Mouse (Mus musculus) hematopoietic multipotent progenitor cell, adult 10-12 weeks (in vitro differentiated cells): ENCODE data around the gene Fnip1. TPM values are rescaled to one million over a fixed set of nuclear protein-coding genes. Genes with fewer than 3 reads are reported as not detected.

Experiments
- polyA plus RNA-seq: library from polyadenylated mRNA; stranded (reverse); fragments of >175 nt; gene quantifications from 2 replicates; pipeline ENCODE4 v1.2.3, GENCODE M21; 2012; ENCODE audit warnings: low replicate concordance

The Fnip1 gene
- 2.1 and 2.3 TPM in 2 replicates for polyA plus RNA-seq

GRCm38 (mm10) chr11:54437823-54438337, at the start of gene Fnip1:
Fnip1 (plus strand) TSS chr11:54438199.

GRCm38 (mm10) chr11:54522529-54523430, 84.8 kb downstream of the Fnip1 start, which contains the start of gene Rapgef6:
Rapgef6 (plus strand) TSS chr11:54522847.

Other genes with a start within 250 kb of the Fnip1 start
- gene Csf2, start 188.5 kb upstream of the Fnip1 start, polyA plus RNA-seq = not detected in 2 replicates
- gene Il3, start 170.9 kb upstream of the Fnip1 start, polyA plus RNA-seq = not detected in 2 replicates
- 1.8 TPM in 1 of 2 replicates, not detected in the other for gene Acsl6, start 134.4 kb upstream of the Fnip1 start, polyA plus RNA-seq
- gene Meikin, start 67.5 kb upstream of the Fnip1 start, polyA plus RNA-seq = not detected in 2 replicates
- 21.5 and 27.4 TPM in 2 replicates for gene Rapgef6, start 84.6 kb downstream of the Fnip1 start, polyA plus RNA-seq